Mouse (Mus musculus) kidney, adult 2 months (tissue): ENCODE measurements at regions not wholly inside any gene's neighbourhood (a gene's known extent, or its start where the extent isn't known, plus 50 kb on each side); places are given as distances from the start of the nearest gene placed in this dataset.

Experiments used
- CTCF ChIP-seq: fragments of 200-500 bp; conservative IDR thresholded peaks from 2 replicates; pipeline ENCODE4 v1.5.1; 2011; ENCODE audit warnings: low read depth, mild to moderate bottlenecking, control low read depth, low read length, moderate library complexity, mixed read lengths; ENCODE audit not compliant: insufficient read depth, insufficient read length
- POLR2A ChIP-seq: fragments of 200-500 bp; IDR thresholded peaks from one replicate; pipeline ENCODE4 v1.6.1; 2011; ENCODE audit warnings: low read depth, low read length, control low read depth

DNA sequence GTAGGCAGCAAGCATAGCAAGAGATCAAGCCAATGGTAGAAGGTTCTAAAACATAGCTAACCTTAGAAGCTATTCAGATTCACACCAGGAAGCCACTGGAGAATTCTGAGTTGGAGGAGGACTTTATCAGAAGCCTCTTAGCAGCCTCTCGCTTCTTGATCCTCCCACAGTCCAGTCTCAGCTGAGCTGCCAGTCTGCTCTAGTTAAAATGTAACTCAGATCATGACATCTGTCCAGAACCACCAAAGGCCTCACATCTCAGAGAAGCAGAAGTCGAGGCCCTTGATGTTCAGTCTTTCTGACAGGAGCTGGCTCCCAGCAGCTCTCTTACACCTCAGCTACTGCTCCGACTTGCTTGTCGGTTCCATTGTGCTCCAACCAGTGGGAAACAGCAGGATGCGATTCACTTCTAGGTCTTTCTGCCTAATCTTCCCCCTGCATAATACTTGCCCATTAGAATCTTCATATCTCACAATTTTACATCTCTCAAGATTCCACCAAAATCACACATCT lies 311.4 kb downstream of the Nedd1 start:
- TF ChIP-seq POLR2A (no peak), CTCF (no peak)
